Mouse (Mus musculus): ENCODE results near the gene Gm10401.

GRCm38 (mm10) chr5:115063391-115063790 is 34.7 kb downstream of the Gm10401 start:
- TF ChIP-seq GATA1 (IDR thresholded peaks at IDR 0.05; ENCODE audit: low read length) = no peak
- no peak for TF ChIP-seq TAL1 (IDR thresholded peaks at IDR 0.05; ENCODE audit: low read length)
